Mouse (Mus musculus): ENCODE data around the gene Rab40b.

GRCm38 (mm10) chr11:121380294-121380693 is 7.8 kb downstream of the Rab40b start:
- TF ChIP-seq CTCF (IDR thresholded peaks at IDR 0.05; ENCODE audit: borderline replicate concordance, insufficient read depth, low read length) = no peak
- TF ChIP-seq POLR2A (IDR thresholded peaks at IDR 0.05; ENCODE audit: low read depth, low read length) = no peak

Measured in embryonic fibroblast, embryonic 13.5 days (primary cell).